Mouse (Mus musculus) stomach, postnatal 0 days (tissue): ENCODE results near the gene Gpam. TPM values are rescaled to one million over a fixed set of nuclear protein-coding genes. Genes with fewer than 3 reads are reported as not detected.
"Not testable (repeated sequence)": the region's sequence is repeated elsewhere in the genome, so short reads cannot be mapped to it uniquely, and the experiment has no call there.

Source experiments
- ATAC-seq: fragments of 200-750 bp; cut with Nextera tagmentation; 2 replicates; pipeline ENCODE4 v1.8.0; 2017; ENCODE audit not compliant: low FRiP score, low TSS enrichment
- DNase-seq: peaks from one replicate; pipeline ENCODE4 v3.0.0-alpha.2; 2016; ENCODE audit warnings: low spot score
- H3K27ac ChIP-seq: fragments of 300-500 bp; sonication (generic); replicated peaks from 2 replicates; pipeline ENCODE4 v1.5.1; 2014; ENCODE audit warnings: mild to moderate bottlenecking, control low read depth
- H3K27me3 ChIP-seq: fragments of 300-500 bp; sonication (generic); 2 replicates; pipeline ENCODE4 v1.6.1; 2014; ENCODE audit warnings: low read length; ENCODE audit not compliant: control insufficient read depth, insufficient read depth
- H3K36me3 ChIP-seq: fragments of 300-500 bp; sonication (generic); 2 replicates; pipeline ENCODE4 v1.6.1; 2014; ENCODE audit warnings: low read length, mixed read lengths; ENCODE audit not compliant: control insufficient read depth, insufficient read depth
- H3K4me1 ChIP-seq: fragments of 300-500 bp; sonication (generic); replicated peaks from 2 replicates; pipeline ENCODE4 v1.6.1; 2014; ENCODE audit warnings: antibody characterized with exemption; ENCODE audit not compliant: control insufficient read depth, insufficient read depth
- H3K4me2 ChIP-seq: fragments of 300-500 bp; sonication (generic); replicated peaks from 2 replicates; pipeline ENCODE4 v1.6.1; 2014; ENCODE audit warnings: low read depth, mild to moderate bottlenecking, control low read depth, moderate library complexity
- H3K4me3 ChIP-seq: fragments of 300-500 bp; sonication (generic); 2 replicates; pipeline ENCODE4 v1.5.1; 2014; ENCODE audit warnings: low read depth, low read length, control low read depth
- H3K9ac ChIP-seq: fragments of 300-500 bp; sonication (generic); 2 replicates; pipeline ENCODE4 v1.6.1; 2014; ENCODE audit warnings: mild to moderate bottlenecking, low read length, control low read depth, mixed read lengths
- H3K9me3 ChIP-seq: fragments of 300-500 bp; sonication (generic); 2 replicates; pipeline ENCODE4 v1.6.1; 2016; ENCODE audit warnings: low read length; ENCODE audit not compliant: control insufficient read depth
- CTCF ChIP-seq: IDR thresholded peaks from 2 replicates; pipeline ENCODE4 v1.5.1; 2016; ENCODE audit warnings: antibody characterized with exemption, low read depth, mild to moderate bottlenecking, moderate library complexity
- EP300 ChIP-seq: optimal IDR thresholded peaks from 2 replicates; pipeline ENCODE3; 2016; ENCODE audit warnings: antibody characterized with exemption
- WGBS: fragments of 180-500 bp; shearing (Covaris S2); extraction: QIAGEN DNeasy Blood & Tissue Kit; methylation state at CpG from one replicate; pipeline ENCODE4 v1.1.7; 2014; 5-methylcytosine and 5-hydroxymethylcytosine counted together
- polyA plus RNA-seq: library from polyadenylated mRNA; unstranded; fragments of >200 nt; fragmentation: Nextera tagmentation; extraction: Ambion mirVana; gene quantifications from 2 replicates; pipeline ENCODE4 v1.2.1, GENCODE M21; 2015

The Gpam gene
- polyA plus RNA-seq = 12.5 and 13.1 TPM in 2 replicates

- H3K36me3 ChIP-seq = no peaks in the 10 kb centered on the region
- no peak for DNase-seq
- H3K4me1 ChIP-seq = no peaks in the 10 kb centered on the region
- no peaks in the 10 kb centered on the region for H3K9me3 ChIP-seq
- no peak for TF ChIP-seq EP300
- TF ChIP-seq CTCF = no peak
- no peak within 1 kb of the TSS for H3K4me3 ChIP-seq
- no peak within 1 kb of the TSS for H3K9ac ChIP-seq
- H3K4me2 ChIP-seq = no peak within 1 kb of the TSS
- H3K27me3 ChIP-seq = no peaks in the 10 kb centered on the region
- H3K27ac ChIP-seq = no peak within 1 kb of the TSS
- no peak for ATAC-seq
- 63% methylated on average over 11 of the region's 11 CpGs for WGBS
Measured at GRCm38 (mm10) chr19:55127072-55127718, at the start of gene Gpam. Gene Gpam (minus strand): TSS chr19:55127238.

GRCm38 (mm10) chr19:55171585-55171984 is 44.5 kb upstream of the Gpam start:
- DNase-seq (no peak), ATAC-seq (no peak)
- no peaks in the 10 kb centered on the region for H3K4me1 ChIP-seq
- no peak overlapping the region for H3K4me2 ChIP-seq
- 40% methylated on average over 1 of the region's 1 CpGs for WGBS
- no peak overlapping the region for H3K9ac ChIP-seq
- no peaks in the 10 kb centered on the region for H3K27me3 ChIP-seq
- H3K27ac ChIP-seq = no peak overlapping the region
- TF ChIP-seq EP300 (no peak), CTCF (no peak)
- no peak overlapping the region for H3K4me3 ChIP-seq
- no peaks in the 10 kb centered on the region for H3K36me3 ChIP-seq
- H3K9me3 ChIP-seq = no peaks in the 10 kb centered on the region

GRCm38 (mm10) chr19:55170399-55170798 is 43.4 kb upstream of the Gpam start:
- H3K27me3 ChIP-seq = no peaks in the 10 kb centered on the region
- DNase-seq = no peak
- no peaks in the 10 kb centered on the region for H3K4me1 ChIP-seq
- ATAC-seq = no peak
- no peak overlapping the region for H3K27ac ChIP-seq
- no peaks in the 10 kb centered on the region for H3K36me3 ChIP-seq
- H3K9me3 ChIP-seq = no peaks in the 10 kb centered on the region
- H3K4me2 ChIP-seq = no peak overlapping the region
- no peak overlapping the region for H3K9ac ChIP-seq
- TF ChIP-seq EP300 (no peak), CTCF (no peak)
- H3K4me3 ChIP-seq = no peak overlapping the region

- H3K9me3 ChIP-seq, ATAC-seq, H3K9ac ChIP-seq, H3K4me1 ChIP-seq, H3K4me2 ChIP-seq, H3K36me3 ChIP-seq, H3K27me3 ChIP-seq, DNase-seq, H3K27ac ChIP-seq, H3K4me3 ChIP-seq: not testable (repeated sequence)
- 85% methylated on average over 8 of the region's 8 CpGs for WGBS
Measured at GRCm38 (mm10) chr19:55169236-55169729, 42.2 kb upstream of the Gpam start.

- Histone ChIP-seq H3K27ac (no peak overlapping the region), H3K4me1 (no peaks in the 10 kb centered on the region), H3K9ac (no peak overlapping the region), H3K36me3 (no peaks in the 10 kb centered on the region), H3K4me3 (no peak overlapping the region), H3K27me3 (no peaks in the 10 kb centered on the region), H3K4me2 (no peak overlapping the region), H3K9me3 (no peaks in the 10 kb centered on the region)
- 25% methylated on average over 6 of the region's 6 CpGs for WGBS
- DNase-seq (no peak), ATAC-seq (no peak)
- no peak for TF ChIP-seq EP300
- no peak for TF ChIP-seq CTCF
Measured at GRCm38 (mm10) chr19:55168360-55168759, 41.3 kb upstream of the Gpam start.

GRCm38 (mm10) chr19:55167741-55168140 is 40.7 kb upstream of the Gpam start:
- H3K9ac ChIP-seq = no peak overlapping the region
- TF ChIP-seq CTCF = no peak
- TF ChIP-seq EP300 = no peak
- H3K9me3 ChIP-seq = no peaks in the 10 kb centered on the region
- ATAC-seq (no peak), DNase-seq (no peak)
- H3K27ac ChIP-seq = no peak overlapping the region
- WGBS = 47% methylated on average over 2 of the region's 2 CpGs
- H3K27me3 ChIP-seq = no peaks in the 10 kb centered on the region
- no peaks in the 10 kb centered on the region for H3K4me1 ChIP-seq
- H3K4me2 ChIP-seq = no peak overlapping the region
- no peak overlapping the region for H3K4me3 ChIP-seq
- H3K36me3 ChIP-seq = no peaks in the 10 kb centered on the region
